Mouse (Mus musculus): ENCODE results near the gene Cald1. TPM values are rescaled to one million over a fixed set of nuclear protein-coding genes. Genes with fewer than 3 reads are reported as not detected.

The Cald1 gene
- polyA plus RNA-seq, 1 experiment, result 0.63 TPM

- peaks cover 8% of the 10 kb centered on the region for H3K9me3 ChIP-seq (ENCODE audit: control insufficient read depth, low read length)
- peak overlapping the region; percentile 53 for H3K4me3 ChIP-seq (replicated peaks)
- no peaks in the 10 kb centered on the region for H3K36me3 ChIP-seq (ENCODE audit: control insufficient read depth)
- peaks cover 2% of the 10 kb centered on the region; the same call in 1 of the 2 replicates for H3K27me3 ChIP-seq (ENCODE audit: control insufficient read depth)
- TF ChIP-seq GATA1 (IDR thresholded peaks at IDR 0.05; ENCODE audit: low read length), result no peak
- no peak for TF ChIP-seq TAL1 (IDR thresholded peaks at IDR 0.05; ENCODE audit: low read length)
- peaks cover 2% of the 10 kb centered on the region for H3K4me1 ChIP-seq (ENCODE audit: control insufficient read depth)
Observed at GRCm38 (mm10) chr6:34709289-34709688, 111.0 kb downstream of the Cald1 start.

- H3K9me3 ChIP-seq (ENCODE audit: control insufficient read depth, low read length), result no peaks in the 10 kb centered on the region; the same call in none of the 2 replicates
- peak overlapping the region; percentile 53 for H3K4me3 ChIP-seq (replicated peaks)
- no peaks in the 10 kb centered on the region for H3K36me3 ChIP-seq (ENCODE audit: control insufficient read depth)
- TF ChIP-seq GATA1 (IDR thresholded peaks at IDR 0.05; ENCODE audit: low read length) (no peak), TAL1 (IDR thresholded peaks at IDR 0.05; ENCODE audit: low read length) (no peak)
- peaks cover 2% of the 10 kb centered on the region for H3K4me1 ChIP-seq (ENCODE audit: control insufficient read depth)
- peaks cover 2% of the 10 kb centered on the region; the same call in 1 of the 2 replicates for H3K27me3 ChIP-seq (ENCODE audit: control insufficient read depth)
Observed at GRCm38 (mm10) chr6:34709946-34710682, 111.8 kb downstream of the Cald1 start.

- H3K27me3 ChIP-seq (ENCODE audit: control insufficient read depth), result peaks cover 2% of the 10 kb centered on the region; the same call in 1 of the 2 replicates
- peak overlapping the region; percentile 29 for H3K4me3 ChIP-seq (replicated peaks)
- H3K36me3 ChIP-seq (ENCODE audit: control insufficient read depth), result no peaks in the 10 kb centered on the region
- H3K9me3 ChIP-seq (ENCODE audit: control insufficient read depth, low read length), result no peaks in the 10 kb centered on the region
- TF ChIP-seq TAL1 (IDR thresholded peaks at IDR 0.05; ENCODE audit: low read length) (no peak), GATA1 (IDR thresholded peaks at IDR 0.05; ENCODE audit: low read length) (no peak)
- peaks cover 2% of the 10 kb centered on the region for H3K4me1 ChIP-seq (ENCODE audit: control insufficient read depth)
Observed at GRCm38 (mm10) chr6:34710848-34711247, 112.5 kb downstream of the Cald1 start.

GRCm38 (mm10) chr6:34711620-34712019 is 113.3 kb downstream of the Cald1 start:
- Histone ChIP-seq H3K4me3 (replicated peaks) (no peak overlapping the region), H3K4me1 (ENCODE audit: control insufficient read depth) (peaks cover 2% of the 10 kb centered on the region), H3K27me3 (ENCODE audit: control insufficient read depth) (peaks cover 2% of the 10 kb centered on the region; the same call in 1 of the 2 replicates), H3K36me3 (ENCODE audit: control insufficient read depth) (no peaks in the 10 kb centered on the region), H3K9me3 (ENCODE audit: control insufficient read depth, low read length) (no peaks in the 10 kb centered on the region)
- TF ChIP-seq GATA1 (IDR thresholded peaks at IDR 0.05; ENCODE audit: low read length) (no peak), TAL1 (IDR thresholded peaks at IDR 0.05; ENCODE audit: low read length) (no peak)

GRCm38 (mm10) chr6:34713169-34713568 is 114.9 kb downstream of the Cald1 start:
- Histone ChIP-seq H3K4me1 (ENCODE audit: control insufficient read depth) (peaks cover 2% of the 10 kb centered on the region), H3K27me3 (ENCODE audit: control insufficient read depth) (peaks cover 2% of the 10 kb centered on the region; the same call in 1 of the 2 replicates), H3K4me3 (replicated peaks) (no peak overlapping the region), H3K36me3 (ENCODE audit: control insufficient read depth) (no peaks in the 10 kb centered on the region), H3K9me3 (ENCODE audit: control insufficient read depth, low read length) (no peaks in the 10 kb centered on the region)
- no peak for TF ChIP-seq GATA1 (IDR thresholded peaks at IDR 0.05; ENCODE audit: low read length)
- no peak for TF ChIP-seq TAL1 (IDR thresholded peaks at IDR 0.05; ENCODE audit: low read length)

GRCm38 (mm10) chr6:34713777-34714176 is 115.5 kb downstream of the Cald1 start:
- Histone ChIP-seq H3K36me3 (ENCODE audit: control insufficient read depth) (no peaks in the 10 kb centered on the region), H3K4me3 (replicated peaks) (no peak overlapping the region), H3K27me3 (ENCODE audit: control insufficient read depth) (peaks cover 2% of the 10 kb centered on the region; the same call in 1 of the 2 replicates), H3K9me3 (ENCODE audit: control insufficient read depth, low read length) (no peaks in the 10 kb centered on the region), H3K4me1 (ENCODE audit: control insufficient read depth) (peaks cover 2% of the 10 kb centered on the region)
- TF ChIP-seq GATA1 (IDR thresholded peaks at IDR 0.05; ENCODE audit: low read length) (no peak), TAL1 (IDR thresholded peaks at IDR 0.05; ENCODE audit: low read length) (no peak)

- Histone ChIP-seq H3K4me3 (replicated peaks) (no peak overlapping the region), H3K9me3 (ENCODE audit: control insufficient read depth, low read length) (no peaks in the 10 kb centered on the region), H3K27me3 (ENCODE audit: control insufficient read depth) (no peaks in the 10 kb centered on the region), H3K4me1 (ENCODE audit: control insufficient read depth) (no peaks in the 10 kb centered on the region), H3K36me3 (ENCODE audit: control insufficient read depth) (no peaks in the 10 kb centered on the region)
- TF ChIP-seq TAL1 (IDR thresholded peaks at IDR 0.05; ENCODE audit: low read length), result no peak
- TF ChIP-seq GATA1 (IDR thresholded peaks at IDR 0.05; ENCODE audit: low read length), result no peak
Observed at GRCm38 (mm10) chr6:34714612-34715011, 116.3 kb downstream of the Cald1 start.

- Histone ChIP-seq H3K9me3 (ENCODE audit: control insufficient read depth, low read length) (no peaks in the 10 kb centered on the region), H3K4me1 (ENCODE audit: control insufficient read depth) (no peaks in the 10 kb centered on the region), H3K4me3 (replicated peaks) (no peak overlapping the region), H3K27me3 (ENCODE audit: control insufficient read depth) (no peaks in the 10 kb centered on the region), H3K36me3 (ENCODE audit: control insufficient read depth) (no peaks in the 10 kb centered on the region)
- no peak for TF ChIP-seq GATA1 (IDR thresholded peaks at IDR 0.05; ENCODE audit: low read length)
- no peak for TF ChIP-seq TAL1 (IDR thresholded peaks at IDR 0.05; ENCODE audit: low read length)
Observed at GRCm38 (mm10) chr6:34716206-34716887, 118.0 kb downstream of the Cald1 start.

All from erythroblast, embryonic 14.5 days (primary cell).